Mouse (Mus musculus): ENCODE data around the gene Spindoc.

The Spindoc gene

DNA sequence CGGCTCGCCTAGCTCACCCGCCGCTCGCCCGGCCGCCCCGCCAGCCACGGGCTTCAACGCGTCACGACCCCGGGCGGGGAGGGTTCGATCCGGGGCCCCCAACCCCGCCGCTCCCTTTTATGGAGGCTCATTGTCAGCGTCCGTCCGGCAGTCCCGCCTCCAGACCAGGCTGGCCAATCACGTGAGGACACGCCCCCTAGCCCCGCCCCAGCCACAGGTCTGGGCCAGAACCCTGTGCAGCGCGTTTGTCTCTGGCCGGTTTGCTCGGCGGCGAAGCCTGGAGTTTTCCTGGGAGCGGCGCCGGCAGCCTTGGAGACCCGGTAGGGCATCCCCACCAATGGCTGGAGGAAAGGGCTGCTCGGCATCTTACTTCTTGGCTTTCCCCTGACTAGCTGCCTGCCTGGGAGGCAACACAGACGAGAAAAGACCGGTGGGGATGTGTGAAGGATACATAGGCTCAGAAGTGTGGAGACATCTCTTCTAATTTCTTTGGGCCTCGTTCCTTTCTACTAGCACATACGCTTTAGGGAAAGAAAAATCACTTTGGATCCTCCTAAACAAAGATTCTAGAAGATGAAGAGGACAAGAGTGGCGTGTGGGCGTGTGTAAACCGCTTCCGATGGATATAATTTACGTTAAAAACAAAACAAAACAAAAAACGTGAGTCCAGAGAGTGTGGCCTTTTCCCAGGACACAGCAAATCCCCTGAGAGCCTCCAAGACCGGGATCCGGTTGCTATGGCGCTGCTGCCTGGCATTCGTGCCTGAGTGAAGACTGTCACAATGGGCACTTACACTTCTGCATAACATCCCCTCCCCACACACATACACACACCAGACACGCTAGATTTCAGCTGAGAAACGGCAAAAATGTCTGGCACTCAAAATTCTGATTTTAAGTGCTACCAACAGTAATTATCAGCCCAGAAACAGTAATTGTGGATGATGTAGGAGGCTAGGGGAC is at the start of gene Spindoc:
Spindoc (minus strand) TSS at position 92 of the 963 bp plus-strand sequence.
- peak; percentile 94 for DNase-seq

- DNase-seq = no peak
Measured at GRCm38 (mm10) chr19:7425398-7425775, 42.6 kb upstream of the Spindoc start.

DNA sequence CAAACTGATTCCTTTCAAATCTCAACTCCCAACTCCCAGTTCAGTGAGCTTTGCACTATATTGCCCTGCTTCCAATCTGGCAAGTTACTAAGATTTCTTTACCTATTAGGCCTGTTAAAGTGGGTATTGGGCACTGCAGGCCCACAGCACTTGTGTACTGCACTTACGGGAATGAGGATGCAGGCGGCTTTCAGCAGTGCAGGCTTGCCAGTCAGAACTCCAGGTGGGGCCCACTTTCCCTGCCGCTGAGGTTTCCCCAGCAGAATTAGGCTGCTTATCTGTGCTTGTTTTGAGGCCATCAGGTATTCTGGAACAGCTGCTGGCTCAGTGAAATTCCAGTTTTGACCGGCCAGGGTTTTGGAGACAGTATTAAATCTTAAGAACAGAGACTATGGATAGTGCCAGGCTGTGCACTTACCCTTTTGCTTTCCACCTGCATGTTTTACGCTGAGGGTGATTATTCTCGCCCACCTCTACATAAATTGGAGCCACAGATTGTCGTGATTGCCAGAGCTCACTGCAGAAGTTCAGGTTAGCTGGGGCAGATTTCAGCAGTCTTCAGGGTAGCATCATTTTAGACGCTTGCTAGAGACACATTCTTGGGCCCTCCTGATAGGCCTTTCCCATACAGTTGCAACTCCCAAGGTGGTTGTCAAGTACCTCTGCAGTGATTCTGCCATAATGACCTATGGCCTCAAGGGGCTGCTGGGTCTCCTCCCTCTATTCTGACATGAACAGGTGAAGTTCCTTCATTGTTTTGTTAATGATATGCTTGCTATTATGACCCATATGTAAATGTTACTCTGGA is 42.0 kb upstream of the Spindoc start:
- no peak for DNase-seq

DNA sequence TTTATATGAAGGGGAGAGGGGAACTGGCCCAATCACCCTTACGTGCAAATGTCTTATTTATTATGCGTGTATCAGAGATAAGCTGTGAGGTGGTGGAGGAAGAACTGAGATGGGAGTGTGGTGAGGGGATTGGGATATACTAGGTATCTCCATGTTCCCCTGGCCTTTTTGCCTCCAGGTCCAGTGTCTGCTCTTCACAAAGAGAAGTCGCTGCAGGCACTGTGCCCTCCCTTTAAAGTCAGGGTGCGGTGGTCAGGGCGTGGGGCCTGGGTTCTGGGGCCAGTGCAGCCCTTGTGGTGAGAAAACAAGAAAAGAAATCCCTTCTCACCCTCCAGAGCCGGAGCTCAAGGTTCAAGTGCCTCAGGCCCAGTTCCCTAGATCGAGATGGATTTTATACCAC is 41.3 kb upstream of the Spindoc start:
- DNase-seq = no peak

DNA sequence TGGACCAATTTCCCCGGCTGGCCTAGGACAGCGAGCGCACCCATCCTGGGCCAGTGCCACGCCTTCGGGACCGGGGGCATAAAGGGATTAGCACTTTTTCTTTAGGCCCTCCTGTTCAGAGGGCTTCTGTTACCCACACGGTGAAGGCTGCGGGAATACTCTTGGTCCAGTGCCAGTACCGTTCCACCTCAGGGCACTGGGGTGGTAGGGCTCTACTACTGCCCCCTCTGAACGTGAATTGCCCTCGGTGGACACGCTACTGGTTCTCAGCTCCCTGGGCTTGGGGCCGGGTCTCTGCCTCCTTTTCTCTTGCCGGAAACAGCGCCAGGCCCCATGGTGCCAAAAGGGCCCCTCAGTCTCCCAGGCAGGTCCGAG is 40.8 kb upstream of the Spindoc start:
- DNase-seq = no peak

DNA sequence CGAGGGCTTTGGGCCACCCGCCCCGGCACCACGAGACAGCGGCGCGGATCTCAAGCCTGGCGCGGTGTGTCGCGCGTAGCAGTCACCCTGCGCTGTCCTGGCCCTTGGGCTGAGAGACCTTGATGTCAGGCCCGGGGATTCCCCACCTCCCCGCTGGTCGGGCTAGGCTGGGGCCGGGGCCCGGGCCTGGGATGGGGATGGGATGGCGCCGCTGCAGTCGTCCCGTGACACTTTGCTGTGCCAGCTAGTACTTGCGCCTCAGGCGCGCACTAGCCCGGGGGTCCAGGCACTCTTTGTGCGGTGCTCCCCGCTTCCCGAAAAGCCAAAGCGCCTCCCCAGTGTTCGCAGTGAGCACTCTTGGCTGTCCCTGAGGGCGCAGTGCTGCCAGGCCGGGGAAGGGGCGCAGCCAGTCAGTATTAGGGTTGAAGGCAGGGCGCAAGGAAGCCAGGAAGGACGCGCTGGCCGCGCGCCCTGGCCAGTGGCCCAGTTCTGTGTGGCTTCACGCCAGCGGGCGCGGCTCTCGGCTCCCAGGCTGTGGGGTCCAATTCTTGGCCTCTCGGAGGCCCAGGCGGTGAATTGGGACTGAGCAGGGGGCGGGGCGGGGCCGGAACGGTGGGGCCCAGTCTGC is 40.3 kb upstream of the Spindoc start:
- DNase-seq = peak; percentile 9 to 22

GRCm38 (mm10) chr19:7422656-7423027 is 39.8 kb upstream of the Spindoc start:
- DNase-seq = no peak

GRCm38 (mm10) chr19:7421602-7422591 is 39.1 kb upstream of the Spindoc start:
- DNase-seq = peak in 1 of 2 experiments; percentile 23

DNA sequence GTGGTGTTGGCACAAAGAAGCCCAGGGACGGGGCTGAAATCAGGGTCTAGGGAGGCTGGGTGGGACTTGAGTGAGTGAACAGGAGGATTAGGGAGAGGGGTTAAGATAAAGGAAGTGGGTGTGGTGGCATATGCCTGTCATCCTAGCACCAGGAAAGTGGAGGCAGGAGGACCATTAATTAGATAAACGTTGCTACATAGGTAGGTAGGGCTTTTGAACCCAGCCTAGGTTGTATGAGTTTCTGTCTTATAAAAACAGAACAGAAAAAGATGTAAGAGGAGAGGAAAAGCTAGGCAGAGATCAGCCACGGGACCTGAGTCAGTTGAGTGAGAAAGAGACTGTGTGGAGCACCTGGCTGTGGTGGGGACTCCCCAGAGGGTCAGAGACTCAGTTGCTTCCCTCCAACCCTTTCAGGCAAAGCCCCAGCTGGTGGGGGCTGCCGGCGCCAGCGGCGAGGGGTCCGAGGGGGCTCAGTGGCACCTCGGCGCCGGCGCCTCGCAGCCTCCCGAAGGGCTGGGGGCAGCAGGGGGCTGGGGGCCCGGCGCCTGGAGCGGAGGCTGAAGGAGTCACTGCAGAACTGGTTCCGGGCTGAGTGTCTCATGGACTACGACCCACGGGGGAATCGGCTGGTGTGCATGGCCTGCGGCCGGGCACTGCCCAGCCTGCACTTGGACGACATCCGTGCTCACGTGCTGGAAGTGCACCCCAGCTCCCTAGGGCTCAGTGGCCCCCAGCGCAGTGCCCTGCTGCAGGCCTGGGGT is 38.2 kb upstream of the Spindoc start:
- DNase-seq = no peak

- peak in 1 of 2 experiments; percentile 17 for DNase-seq
Measured at GRCm38 (mm10) chr19:7420108-7420507, 37.3 kb upstream of the Spindoc start.

DNA sequence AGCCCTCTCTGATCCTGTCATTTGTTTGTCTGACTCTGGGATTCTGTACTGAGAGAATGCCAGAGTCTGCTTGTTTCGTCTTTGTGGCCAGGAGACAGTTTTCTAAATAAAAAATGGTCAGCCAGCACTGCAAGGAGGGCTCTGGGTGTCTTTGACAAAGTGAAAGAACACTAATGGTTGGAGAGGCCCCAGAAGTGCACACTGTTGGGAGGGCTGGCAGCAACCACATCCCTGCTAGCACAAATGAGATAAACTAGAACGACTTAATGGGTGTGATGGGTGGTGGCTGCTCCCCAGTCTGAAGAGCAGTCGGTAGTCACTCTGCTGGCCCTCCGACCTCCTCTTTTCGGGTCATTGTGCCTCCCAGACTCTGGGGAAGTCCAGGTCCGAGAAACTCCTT is 36.3 kb upstream of the Spindoc start:
- no peak for DNase-seq

- DNase-seq = peak; percentile 60 to 68
Measured at GRCm38 (mm10) chr19:7417911-7418849, 35.4 kb upstream of the Spindoc start.

- peak; percentile 59 to 66 for DNase-seq
Measured at GRCm38 (mm10) chr19:7416834-7417735, 34.3 kb upstream of the Spindoc start, which contains the start of gene 2700081O15Rik. Gene 2700081O15Rik (plus strand): TSS chr19:7417625.

- no peak for DNase-seq
Measured at GRCm38 (mm10) chr19:7415916-7416833, 33.4 kb upstream of the Spindoc start.

GRCm38 (mm10) chr19:7412361-7412760 is 29.6 kb upstream of the Spindoc start:
- DNase-seq = no peak

GRCm38 (mm10) chr19:7404623-7405229 is 21.9 kb upstream of the Spindoc start:
- no peak for DNase-seq

GRCm38 (mm10) chr19:7400635-7401034 is 17.8 kb upstream of the Spindoc start:
- DNase-seq = no peak
